Mouse (Mus musculus) brain, adult 2 months (tissue): ENCODE results near the gene Oard1.

ENCODE experiments used
- DNase-seq: peaks from one replicate; pipeline ENCODE4 v3.0.0; 2011; ENCODE audit warnings: low read depth, low spot score

Oard1 gene

DNA sequence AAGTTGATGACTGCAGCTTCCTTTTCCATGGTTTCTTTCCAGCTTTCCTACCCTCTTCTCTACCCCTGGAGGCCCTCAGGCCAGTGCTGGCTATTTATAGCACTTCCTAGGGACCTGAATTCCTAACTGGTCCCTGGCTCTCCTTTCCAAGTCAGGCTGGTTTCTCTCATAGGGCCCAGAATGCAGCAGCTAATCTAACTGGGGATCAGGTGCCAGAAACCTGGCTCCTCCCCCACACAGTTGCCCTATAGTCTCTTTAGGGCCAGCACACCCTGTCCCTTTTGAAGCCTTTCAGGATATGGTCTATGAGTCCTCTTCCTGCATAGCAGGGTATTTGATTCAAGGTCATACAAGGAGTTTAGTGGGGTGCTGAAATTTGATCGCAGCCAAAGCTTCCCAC is 26.7 kb downstream of the Oard1 start:
- no peak for DNase-seq

DNA sequence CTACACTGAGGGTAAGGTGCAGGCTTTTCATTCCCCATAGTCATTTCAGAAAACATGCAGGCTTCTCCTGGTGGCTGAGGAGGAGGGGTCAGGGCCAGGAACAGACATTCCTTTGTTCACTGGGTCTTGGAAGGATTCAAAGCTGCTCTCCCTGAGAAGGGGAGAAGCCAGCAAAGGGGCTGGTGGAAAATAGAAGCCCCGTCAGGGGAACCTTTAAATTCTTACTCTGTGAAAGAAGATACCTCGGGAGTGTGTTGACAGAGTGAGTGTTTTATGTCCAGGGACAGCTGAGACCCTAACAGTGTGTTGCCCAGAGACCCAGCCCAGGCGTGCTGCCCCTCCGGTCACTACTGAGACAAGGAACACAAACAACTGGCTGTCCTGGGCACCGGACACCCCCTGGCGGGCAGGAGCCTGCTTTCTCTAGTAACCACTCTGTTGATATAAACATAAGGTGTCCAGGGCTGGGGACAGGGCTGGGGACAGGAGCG is 27.7 kb downstream of the Oard1 start:
- no peak for DNase-seq

DNA sequence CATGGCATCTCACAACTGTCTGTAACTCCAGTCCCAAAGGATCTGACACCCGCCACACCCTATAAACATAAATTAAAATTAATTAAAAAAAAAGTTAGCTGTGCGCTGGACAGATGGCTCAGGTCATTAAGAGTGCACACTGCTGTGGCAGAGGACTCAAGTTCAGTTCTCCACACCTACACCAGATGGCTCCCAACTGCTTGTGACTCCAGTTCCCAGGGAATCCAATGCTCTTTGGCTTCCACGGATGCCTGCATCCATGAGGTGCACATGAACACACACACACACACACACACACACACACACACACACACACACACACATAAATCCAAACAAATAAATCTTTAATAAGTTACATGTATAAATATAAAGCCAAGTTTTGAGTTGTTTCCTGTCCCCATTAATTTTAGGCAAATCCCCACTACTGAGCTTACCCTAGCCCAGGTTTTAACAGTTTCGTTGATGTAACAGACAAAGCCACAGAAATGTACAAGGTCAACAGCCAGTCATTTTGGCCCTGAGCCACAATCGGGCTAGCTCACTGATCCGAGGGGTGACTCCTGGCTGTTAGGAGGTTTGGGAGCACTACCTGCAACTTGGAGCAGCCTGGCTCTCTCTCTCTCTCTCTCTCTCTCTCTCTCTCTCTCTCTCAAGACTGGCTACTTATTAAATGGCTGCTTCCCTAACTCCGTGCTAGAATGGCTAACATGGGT is 33.1 kb downstream of the Oard1 start:
- DNase-seq, result no peak

DNA sequence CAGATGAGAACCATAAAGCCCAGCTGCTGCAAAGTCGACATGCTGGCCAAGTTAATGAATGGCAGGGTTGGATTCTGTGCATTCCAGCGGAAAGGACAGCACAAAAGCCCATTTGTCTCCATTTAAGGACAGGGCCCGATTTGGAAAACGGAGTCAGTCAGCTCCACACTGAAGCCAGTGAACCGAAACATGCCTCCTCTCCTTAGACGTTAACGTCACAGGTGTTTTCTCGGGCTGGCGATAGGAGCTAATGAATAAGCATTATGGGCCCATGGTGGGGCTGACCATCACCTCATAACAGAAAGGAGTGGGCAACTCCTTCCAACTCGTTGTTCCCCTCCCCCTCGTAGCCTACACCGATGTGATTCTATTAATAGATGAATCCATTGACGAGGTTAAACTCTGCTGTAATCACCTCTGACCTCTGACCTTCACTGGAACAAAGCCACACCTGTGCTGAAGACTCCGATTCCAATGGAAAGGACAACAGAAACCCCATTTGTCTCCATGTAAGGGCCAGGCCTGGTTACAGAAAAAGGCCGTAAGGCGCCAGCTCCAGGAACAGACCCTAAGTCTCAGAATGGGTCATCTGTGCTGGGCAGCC is 33.8 kb downstream of the Oard1 start:
- DNase-seq, result no peak

DNA sequence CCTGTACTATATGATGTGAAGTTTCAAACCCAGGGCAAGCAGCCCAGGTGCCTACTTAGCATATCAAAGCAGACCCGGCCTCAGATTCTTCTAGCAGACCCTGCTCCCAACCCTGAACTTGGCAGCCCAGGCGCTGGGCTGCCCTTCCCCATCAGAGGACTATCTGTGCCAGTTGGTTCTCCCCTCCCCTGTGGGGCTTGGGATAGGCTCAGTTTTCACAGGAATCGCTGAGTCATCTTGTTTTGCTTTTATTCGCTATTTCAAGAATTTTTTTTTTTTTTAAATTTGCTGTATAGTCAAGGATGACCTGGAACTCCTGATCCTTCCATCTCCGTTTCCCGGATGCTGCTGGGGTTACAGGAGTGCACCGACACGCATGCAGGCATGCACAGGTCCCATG is 37.9 kb downstream of the Oard1 start:
- DNase-seq, result no peak

DNA sequence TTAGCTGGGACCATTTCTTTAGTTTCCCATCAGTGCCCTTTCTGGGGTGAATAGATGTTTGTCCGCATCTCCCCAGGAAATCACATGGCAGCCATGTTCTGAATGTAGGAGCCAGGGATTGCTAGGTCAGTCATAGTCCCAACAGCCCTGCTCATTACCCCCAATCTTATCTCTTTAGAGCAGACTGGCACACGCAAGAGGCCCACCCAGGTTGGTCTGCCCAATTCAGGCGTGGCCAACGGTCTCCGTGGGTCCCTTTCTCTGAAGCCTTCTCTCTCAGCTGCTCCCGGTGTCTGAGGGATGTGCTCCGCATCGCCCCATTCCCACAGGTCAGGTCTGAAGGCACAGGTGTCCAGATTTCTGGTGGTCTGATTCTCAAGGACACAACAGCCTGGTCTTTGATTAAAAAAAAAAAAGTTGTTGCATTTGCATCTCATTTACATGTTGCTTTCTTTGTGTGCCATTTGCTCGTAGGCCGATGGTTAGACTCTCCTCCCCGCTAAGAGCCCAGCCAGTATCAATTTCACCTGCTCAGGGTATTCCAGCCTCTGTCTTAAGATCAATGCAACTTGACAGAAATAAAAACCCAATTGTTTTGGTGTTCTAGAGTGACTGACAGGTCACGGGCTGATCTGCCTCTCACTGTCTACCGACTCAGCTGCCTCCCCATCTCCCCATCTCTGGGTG is 41.0 kb downstream of the Oard1 start:
- no peak for DNase-seq

DNA sequence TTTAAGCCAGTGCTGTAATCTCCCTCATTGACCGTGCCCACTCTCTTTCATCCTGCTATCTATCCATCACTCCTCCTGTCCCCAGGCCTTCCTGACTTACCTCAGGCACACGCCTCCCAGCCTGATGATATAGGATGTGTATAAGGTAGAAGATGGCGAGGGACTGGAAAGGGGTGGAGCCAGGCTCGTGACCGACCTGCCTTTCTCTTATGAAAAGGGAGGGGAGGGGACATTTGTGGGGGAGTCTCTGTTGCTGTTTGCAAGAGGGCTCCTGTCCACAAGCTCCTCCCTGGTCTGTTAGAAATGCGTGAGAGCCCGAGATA is 41.5 kb downstream of the Oard1 start, which contains the start of gene Tspo2:
TSS of gene Tspo2 (minus strand) at position 170 of the 323 bp plus-strand sequence.
- no peak for DNase-seq

DNA sequence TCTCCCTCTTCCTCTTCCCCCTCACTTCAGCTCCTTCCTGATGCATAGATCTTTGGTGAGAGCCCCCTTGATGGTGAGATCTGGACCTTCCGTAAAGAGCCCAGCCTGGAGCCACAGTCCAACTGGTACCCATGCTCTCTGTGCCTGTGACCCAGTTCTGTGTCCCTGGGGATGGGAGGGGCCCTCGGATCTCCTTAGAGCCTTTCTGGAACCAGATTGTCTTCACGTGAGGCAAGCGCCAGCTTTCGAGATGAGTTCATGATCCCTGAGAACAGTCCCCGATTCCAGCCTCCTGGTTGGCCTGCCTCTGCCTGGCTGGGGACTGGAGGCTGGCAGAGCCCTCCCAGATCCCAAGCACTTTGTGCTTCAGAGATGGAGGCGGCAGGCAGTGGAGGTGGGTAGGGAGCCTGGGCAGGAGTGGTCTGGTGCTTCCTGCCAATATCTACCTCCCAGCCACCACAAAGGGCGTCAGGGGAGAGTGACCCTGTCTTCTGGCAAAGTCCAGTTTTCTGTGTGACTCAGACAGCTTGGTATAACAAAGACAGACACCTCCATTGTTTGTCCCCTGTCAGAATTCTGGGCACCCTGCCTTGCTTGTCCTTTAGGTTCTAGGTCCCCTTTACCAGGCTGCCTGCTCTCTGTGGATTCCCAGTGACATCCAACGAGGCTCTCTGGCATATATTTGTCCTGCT is 42.1 kb downstream of the Oard1 start:
- peak; percentile 18 for DNase-seq

DNA sequence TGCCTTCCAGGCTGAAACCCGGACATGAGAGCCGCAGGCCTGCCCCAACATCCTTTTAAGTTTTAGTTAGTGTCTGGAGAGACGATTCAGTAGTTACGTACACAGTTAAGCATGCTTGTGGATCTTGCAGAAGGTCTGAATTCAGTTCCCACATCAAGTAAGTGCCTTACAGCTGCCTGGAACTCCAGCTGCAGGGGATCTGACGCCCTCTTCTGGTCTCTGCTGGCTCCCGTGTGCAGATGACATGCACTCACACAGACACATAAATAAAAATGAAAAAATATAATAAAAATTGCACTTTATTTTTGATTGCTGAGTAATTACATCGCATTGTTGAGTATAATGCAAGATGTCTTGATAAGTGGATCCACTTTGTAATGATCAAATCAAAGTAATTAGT is 43.7 kb downstream of the Oard1 start:
- DNase-seq, result no peak

DNA sequence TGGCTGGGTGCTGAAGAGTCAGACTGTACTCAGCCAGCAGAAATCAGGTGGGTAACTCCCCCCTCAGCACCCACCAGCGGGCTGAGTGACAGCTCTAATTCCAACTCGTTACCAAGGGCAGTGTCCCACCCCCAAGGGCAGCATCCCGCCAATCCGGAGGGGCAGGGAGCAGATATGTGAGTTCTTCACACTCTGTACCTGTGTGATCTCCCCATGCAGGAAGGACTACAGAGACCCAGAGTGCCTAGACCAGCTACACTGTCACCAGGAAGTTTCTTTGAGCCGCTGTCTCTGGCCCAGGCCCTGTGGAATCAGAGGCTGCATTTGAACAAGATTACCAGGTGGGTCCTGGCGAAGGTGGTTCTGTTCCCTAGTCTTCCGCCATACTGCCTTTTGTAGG is 44.4 kb downstream of the Oard1 start:
- no peak for DNase-seq

DNA sequence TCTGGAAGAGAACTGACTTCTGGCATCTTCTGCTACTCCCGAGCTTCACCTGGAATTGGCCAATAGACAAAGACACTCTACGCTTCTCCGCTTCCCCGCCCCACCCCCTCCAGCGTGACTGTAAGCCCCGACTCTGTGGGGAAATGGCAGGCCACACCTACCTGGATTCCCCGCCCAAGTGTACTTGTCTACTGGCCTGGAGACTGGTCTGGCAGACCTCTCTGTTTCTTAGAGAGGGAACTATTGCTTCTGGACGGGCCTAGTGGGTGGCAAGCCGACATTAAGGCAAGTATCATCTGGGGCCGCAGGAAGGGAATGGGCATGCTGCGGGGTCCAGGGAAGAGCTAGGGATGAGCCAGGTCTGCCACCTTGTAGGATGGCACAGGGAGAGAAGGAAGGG is 44.9 kb downstream of the Oard1 start, which contains the start of gene Unc5cl:
TSS of gene Unc5cl (plus strand) at position 214 of the 400 bp plus-strand sequence.
- DNase-seq, result no peak

DNA sequence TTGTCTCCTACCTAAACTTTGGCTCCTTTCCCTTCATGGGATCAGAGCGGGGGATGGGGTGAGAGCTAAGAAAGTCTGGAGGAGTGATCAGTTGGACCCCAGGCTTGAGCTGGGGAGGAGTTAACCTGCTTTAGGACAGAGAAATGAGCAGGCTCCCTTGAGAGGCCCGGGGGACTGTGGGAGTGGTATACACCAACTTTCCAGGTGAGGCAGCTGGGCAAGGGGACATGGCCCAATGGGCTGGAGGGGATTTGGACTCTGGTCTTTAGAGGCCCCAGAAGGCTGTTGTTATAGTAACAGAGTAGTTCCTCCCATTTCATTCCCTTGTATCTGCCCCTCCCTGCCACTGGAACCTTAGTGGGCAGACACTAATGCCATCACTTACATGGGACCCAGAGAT is 46.1 kb downstream of the Oard1 start:
- DNase-seq, result no peak

DNA sequence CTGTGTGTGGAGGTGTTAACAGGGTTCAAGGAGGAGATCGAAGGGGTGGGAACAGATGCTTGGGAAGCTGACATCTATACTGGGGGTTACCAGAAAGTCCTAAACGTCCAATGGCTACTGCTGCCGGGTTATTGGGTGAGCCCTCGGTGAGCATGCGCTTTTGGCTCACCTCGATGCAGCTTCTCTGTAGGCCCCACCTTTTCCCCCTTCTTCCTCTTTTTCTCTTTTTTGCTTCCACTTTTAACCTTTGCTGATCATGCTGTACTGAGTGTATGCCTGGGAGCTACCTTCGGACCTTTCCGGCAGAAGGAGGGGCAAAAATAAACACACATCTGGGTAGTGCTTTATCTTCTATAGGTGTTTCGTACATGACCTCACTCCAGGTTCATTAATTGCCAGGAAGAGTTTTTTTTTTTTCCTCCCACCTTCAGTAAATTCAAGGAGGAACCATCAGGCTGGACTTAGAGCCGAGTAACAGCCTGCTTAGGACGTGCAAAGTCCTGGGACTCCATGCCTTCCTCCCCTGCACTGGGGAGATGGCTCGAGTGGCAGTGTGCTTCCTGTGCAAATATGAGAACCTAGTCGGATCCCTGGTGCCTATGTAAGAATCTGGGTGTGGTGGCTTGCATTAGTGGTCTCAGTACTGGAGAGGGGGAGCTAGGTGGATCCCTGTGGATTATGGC is 48.3 kb downstream of the Oard1 start:
- no peak for DNase-seq

DNA sequence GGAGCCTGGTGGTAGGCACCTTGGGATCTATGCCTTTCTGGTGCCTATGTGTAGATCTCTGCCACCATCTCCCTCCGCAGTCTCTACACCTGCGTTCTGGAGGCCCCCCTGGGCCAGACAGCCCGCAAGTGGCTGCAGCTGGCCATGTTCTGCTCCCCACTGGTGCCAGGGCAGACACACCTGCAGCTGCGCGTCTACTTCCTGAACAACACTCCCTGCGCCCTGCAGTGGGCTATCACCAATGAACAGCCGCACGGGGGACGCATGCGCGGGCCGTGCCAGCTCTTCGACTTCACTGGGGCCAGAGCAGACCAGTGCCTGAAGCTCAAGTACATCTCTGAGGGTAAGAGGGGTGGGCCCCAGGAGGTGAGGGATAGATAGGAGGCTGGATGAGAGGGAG is 52.3 kb downstream of the Oard1 start:
- no peak for DNase-seq

DNA sequence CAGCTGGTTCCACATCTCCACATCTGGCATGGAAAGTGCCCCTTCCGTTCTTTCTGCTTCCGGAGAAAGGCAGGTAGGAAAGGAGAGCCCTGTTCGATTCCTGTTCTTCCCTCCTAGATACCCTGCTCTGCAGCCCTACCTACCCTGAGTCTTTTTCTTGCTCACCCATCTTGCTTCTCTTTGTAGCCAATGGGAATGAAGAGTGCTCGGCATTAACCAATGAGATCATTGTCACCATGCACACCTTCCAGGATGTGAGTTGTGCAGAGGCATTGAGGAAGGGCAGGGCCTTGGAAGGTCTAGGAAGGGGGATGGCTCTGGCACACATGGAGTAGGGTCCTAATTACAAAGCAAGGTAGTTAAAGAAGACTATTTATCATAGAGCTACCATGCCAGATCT is 53.6 kb downstream of the Oard1 start:
- DNase-seq, result peak; percentile 16
